Mouse (Mus musculus): ENCODE measurements around the gene Exoc4.

Gene Exoc4

GRCm38 (mm10) chr6:33484568-33484967 is 235.7 kb downstream of the Exoc4 start:
- no peak for DNase-seq

- DNase-seq = no peak
Observed at GRCm38 (mm10) chr6:33489788-33490187, 240.9 kb downstream of the Exoc4 start.

- no peak for DNase-seq
Observed at GRCm38 (mm10) chr6:33496141-33496855, 247.4 kb downstream of the Exoc4 start.

- DNase-seq = no peak
Observed at GRCm38 (mm10) chr6:33497348-33497747, 248.5 kb downstream of the Exoc4 start.

- no peak for DNase-seq
Observed at GRCm38 (mm10) chr6:33502388-33502787, 253.5 kb downstream of the Exoc4 start.

GRCm38 (mm10) chr6:33503381-33503780 is 254.5 kb downstream of the Exoc4 start:
- DNase-seq = no peak

GRCm38 (mm10) chr6:33507134-33507533 is 258.2 kb downstream of the Exoc4 start:
- DNase-seq = no peak

GRCm38 (mm10) chr6:33515391-33515790 is 266.5 kb downstream of the Exoc4 start:
- no peak for DNase-seq

GRCm38 (mm10) chr6:33516798-33517197 is 267.9 kb downstream of the Exoc4 start:
- no peak for DNase-seq

- no peak for DNase-seq
Observed at GRCm38 (mm10) chr6:33517890-33518410, 269.1 kb downstream of the Exoc4 start.

GRCm38 (mm10) chr6:33525695-33526366 is 276.9 kb downstream of the Exoc4 start:
- no peak for DNase-seq

- no peak for DNase-seq
Observed at GRCm38 (mm10) chr6:33540356-33540755, 291.5 kb downstream of the Exoc4 start.

GRCm38 (mm10) chr6:33542712-33543111 is 293.8 kb downstream of the Exoc4 start:
- no peak for DNase-seq

- DNase-seq = no peak
Observed at GRCm38 (mm10) chr6:33551934-33552333, 303.0 kb downstream of the Exoc4 start.

GRCm38 (mm10) chr6:33560925-33561324 is 312.0 kb downstream of the Exoc4 start:
- no peak for DNase-seq

- DNase-seq = no peak
Observed at GRCm38 (mm10) chr6:33561911-33562310, 313.0 kb downstream of the Exoc4 start.

- DNase-seq = no peak
Observed at GRCm38 (mm10) chr6:33575947-33576346, 327.1 kb downstream of the Exoc4 start.

- DNase-seq = no peak
Observed at GRCm38 (mm10) chr6:33608469-33608868, 359.6 kb downstream of the Exoc4 start.

GRCm38 (mm10) chr6:33613978-33614377 is 365.1 kb downstream of the Exoc4 start:
- DNase-seq = no peak

GRCm38 (mm10) chr6:33618590-33618989 is 369.7 kb downstream of the Exoc4 start:
- no peak for DNase-seq

- DNase-seq = no peak
Observed at GRCm38 (mm10) chr6:33620701-33621100, 371.8 kb downstream of the Exoc4 start.

- no peak for DNase-seq
Observed at GRCm38 (mm10) chr6:33625931-33626330, 377.0 kb downstream of the Exoc4 start.

GRCm38 (mm10) chr6:33631133-33631532 is 382.2 kb downstream of the Exoc4 start:
- DNase-seq = no peak

- DNase-seq = no peak
Observed at GRCm38 (mm10) chr6:33637192-33637591, 388.3 kb downstream of the Exoc4 start.

All from kidney, postnatal 10 days (tissue).